Mouse (Mus musculus): ENCODE measurements at regions not wholly inside any gene's neighbourhood (a gene's known extent, or its start where the extent isn't known, plus 50 kb on each side); places are given as distances from the start of the nearest gene placed in this dataset.

GRCm38 (mm10) chr1:159135301-159135700 lies 96.8 kb upstream of the Cop1 start:
- TF ChIP-seq POLR2A (IDR thresholded peaks at IDR 0.05; ENCODE audit: insufficient read depth, low read depth, low read length) (no peak), CTCF (IDR thresholded peaks at IDR 0.05) (peak; percentile 100; the same call in 1 of the 2 replicates)

Data from heart, adult 2 months (tissue).